Mouse (Mus musculus) small intestine, adult 2 months (tissue): ENCODE results near the gene Pygm. TPM values are rescaled to one million over a fixed set of nuclear protein-coding genes. Genes with fewer than 3 reads are reported as not detected.

Source experiments
- H3K27ac ChIP-seq: fragments of 200-500 bp; 2 replicates; pipeline ENCODE4 v1.5.1; 2012; ENCODE audit warnings: low read depth, low read length, control low read depth, inconsistent platforms; ENCODE audit not compliant: insufficient read depth
- H3K27me3 ChIP-seq: fragments of 200-500 bp; 2 replicates; pipeline ENCODE4 v1.6.1; 2012; ENCODE audit warnings: mild to moderate bottlenecking, moderate library complexity, low read length, inconsistent platforms; ENCODE audit not compliant: control insufficient read depth, insufficient read depth
- H3K36me3 ChIP-seq: fragments of 200-500 bp; 2 replicates; pipeline ENCODE4 v1.6.1; 2012; ENCODE audit warnings: mild to moderate bottlenecking, low read length, control low read depth, inconsistent platforms; ENCODE audit not compliant: control insufficient read depth, insufficient read depth
- H3K4me1 ChIP-seq: fragments of 200-500 bp; 2 replicates; pipeline ENCODE4 v1.6.1; 2012; ENCODE audit warnings: low read length, inconsistent platforms, mixed read lengths; ENCODE audit not compliant: control insufficient read depth, insufficient read depth, insufficient read length
- H3K4me3 ChIP-seq: fragments of 200-500 bp; 2 replicates; pipeline ENCODE4 v1.5.1; 2012; ENCODE audit warnings: low read depth, mild to moderate bottlenecking, control low read depth, inconsistent platforms, low read length, moderate library complexity
- CTCF ChIP-seq: fragments of 200-500 bp; IDR thresholded peaks from 2 replicates; pipeline ENCODE4 v1.5.1; 2012; ENCODE audit warnings: low read depth, mild to moderate bottlenecking, control low read depth, inconsistent platforms, low read length, moderate library complexity, mixed read lengths; ENCODE audit not compliant: insufficient replicate concordance, insufficient read length; ENCODE audit errors: extremely low read depth
- POLR2A ChIP-seq: fragments of 200-500 bp; IDR thresholded peaks from 2 replicates; pipeline ENCODE4 v1.6.1; 2012; ENCODE audit warnings: low read depth, mild to moderate bottlenecking, control low read depth, inconsistent platforms, low read length, moderate library complexity
- WGBS: fragments of 180-500 bp; shearing (Covaris S2); methylation state at CpG from one replicate; pipeline ENCODE4 v1.1.7; 2018; 5-methylcytosine and 5-hydroxymethylcytosine counted together
- polyA plus RNA-seq: library from polyadenylated mRNA; depleted of rRNA; stranded (reverse); fragments of >200 nt; gene quantifications from 2 replicates; pipeline ENCODE4 v1.2.3, GENCODE M21; 2012

The Pygm gene
- polyA plus RNA-seq, 1 experiment, result 3.2 TPM

GRCm38 (mm10) chr19:6339890-6340504 lies 44.2 kb upstream of the Pygm start:
- TF ChIP-seq POLR2A, result no peak
- TF ChIP-seq CTCF, result no peak
- H3K27ac ChIP-seq, result peak overlapping the region; percentile 52
- peaks cover 22% of the 10 kb centered on the region for H3K4me1 ChIP-seq
- peaks cover 20% of the 10 kb centered on the region for H3K36me3 ChIP-seq
- peak overlapping the region; percentile 11; the same call in 1 of the 2 replicates for H3K4me3 ChIP-seq
- no peaks in the 10 kb centered on the region for H3K27me3 ChIP-seq
- 56% methylated on average over 15 of the region's 15 CpGs for WGBS

GRCm38 (mm10) chr19:6340524-6341452 lies 43.4 kb upstream of the Pygm start, which contains the start of gene Map4k2:
Gene Map4k2 (plus strand): TSS chr19:6341135.
- peak within 1 kb of the TSS; percentile 93 for H3K4me3 ChIP-seq
- TF ChIP-seq POLR2A (no peak; the same call in 1 of the 2 replicates), CTCF (0 out of 2 replicates have a peak, but pooled peaks have one; percentile 9)
- peaks cover 24% of the 10 kb centered on the region for H3K36me3 ChIP-seq
- H3K27ac ChIP-seq, result peak within 1 kb of the TSS; percentile 52
- 2% methylated on average over 72 of the region's 72 CpGs for WGBS
- peaks cover 21% of the 10 kb centered on the region for H3K4me1 ChIP-seq
- no peaks in the 10 kb centered on the region for H3K27me3 ChIP-seq

- no peaks in the 10 kb centered on the region for H3K27me3 ChIP-seq
- TF ChIP-seq POLR2A (no peak), CTCF (no peak)
- peak overlapping the region; percentile 93 for H3K4me3 ChIP-seq
- no peak overlapping the region for H3K27ac ChIP-seq
- 7% methylated on average over 23 of the region's 23 CpGs for WGBS
- H3K4me1 ChIP-seq, result peaks cover 17% of the 10 kb centered on the region
- H3K36me3 ChIP-seq, result peaks cover 27% of the 10 kb centered on the region
Measured at GRCm38 (mm10) chr19:6341453-6342077, 42.6 kb upstream of the Pygm start.

- TF ChIP-seq POLR2A (no peak), CTCF (no peak)
- Histone ChIP-seq H3K27me3 (no peaks in the 10 kb centered on the region), H3K27ac (no peak overlapping the region), H3K4me3 (peak overlapping the region; percentile 93), H3K36me3 (peaks cover 24% of the 10 kb centered on the region), H3K4me1 (peaks cover 15% of the 10 kb centered on the region)
- 81% methylated on average over 5 of the region's 5 CpGs for WGBS
Measured at GRCm38 (mm10) chr19:6342276-6342933, 41.8 kb upstream of the Pygm start.

- Histone ChIP-seq H3K27ac (no peak overlapping the region), H3K4me1 (peaks cover 15% of the 10 kb centered on the region), H3K36me3 (peaks cover 20% of the 10 kb centered on the region), H3K4me3 (no peak overlapping the region), H3K27me3 (no peaks in the 10 kb centered on the region)
- 66% methylated on average over 19 of the region's 19 CpGs for WGBS
- TF ChIP-seq CTCF (no peak), POLR2A (no peak)
Measured at GRCm38 (mm10) chr19:6343066-6343925, 40.9 kb upstream of the Pygm start.

- peaks cover 15% of the 10 kb centered on the region for H3K4me1 ChIP-seq
- 84% methylated on average over 5 of the region's 5 CpGs for WGBS
- peaks cover 13% of the 10 kb centered on the region; the same call in 1 of the 2 replicates for H3K36me3 ChIP-seq
- H3K27ac ChIP-seq, result no peak overlapping the region
- TF ChIP-seq CTCF, result no peak
- TF ChIP-seq POLR2A, result no peak
- H3K27me3 ChIP-seq, result no peaks in the 10 kb centered on the region
- H3K4me3 ChIP-seq, result no peak overlapping the region
Measured at GRCm38 (mm10) chr19:6343996-6344395, 40.2 kb upstream of the Pygm start.
